Mouse (Mus musculus) stomach, embryonic 15.5 days (tissue): ENCODE data around the gene Arfgap3. TPM values are rescaled to one million over a fixed set of nuclear protein-coding genes. Genes with fewer than 3 reads are reported as not detected.
"Not testable (repeated sequence)": the region's sequence is repeated elsewhere in the genome, so short reads cannot be mapped to it uniquely, and the experiment has no call there.

Source experiments
- ATAC-seq: fragments of 200-750 bp; cut with Nextera tagmentation; 2 replicates; pipeline ENCODE4 v1.8.0; 2017; ENCODE audit warnings: low read depth, moderate number of reproducible peaks, moderate TSS enrichment; ENCODE audit not compliant: insufficient read depth, low FRiP score
- H3K27ac ChIP-seq: fragments of 300-500 bp; sonication (generic); 2 replicates; pipeline ENCODE4 v1.5.1; 2015; ENCODE audit warnings: mild to moderate bottlenecking, inconsistent platforms
- H3K27me3 ChIP-seq: fragments of 300-500 bp; sonication (generic); replicated peaks from 2 replicates; pipeline ENCODE4 v1.6.1; 2015; ENCODE audit warnings: inconsistent platforms
- H3K36me3 ChIP-seq: fragments of 300-500 bp; sonication (generic); 2 replicates; pipeline ENCODE4 v1.6.1; 2015; ENCODE audit warnings: inconsistent platforms
- H3K4me1 ChIP-seq: fragments of 300-500 bp; sonication (generic); 2 replicates; pipeline ENCODE4 v1.6.1; 2015; ENCODE audit warnings: inconsistent platforms
- H3K4me2 ChIP-seq: fragments of 300-500 bp; sonication (generic); 2 replicates; pipeline ENCODE4 v1.6.1; 2015; ENCODE audit warnings: mild to moderate bottlenecking, inconsistent platforms
- H3K4me3 ChIP-seq: fragments of 300-500 bp; sonication (generic); replicated peaks from 2 replicates; pipeline ENCODE4 v1.5.1; 2015; ENCODE audit warnings: inconsistent platforms
- H3K9ac ChIP-seq: fragments of 300-500 bp; sonication (generic); 2 replicates; pipeline ENCODE4 v1.6.1; 2015; ENCODE audit warnings: inconsistent platforms
- H3K9me3 ChIP-seq: fragments of 300-500 bp; sonication (generic); 2 replicates; pipeline ENCODE4 v1.6.1; 2016; ENCODE audit warnings: inconsistent platforms
- WGBS: fragments of 180-500 bp; shearing (Covaris S2); methylation state at CpG from one replicate; pipeline ENCODE4 v1.1.7; 2015; 5-methylcytosine and 5-hydroxymethylcytosine counted together
- polyA plus RNA-seq: library from polyadenylated mRNA; unstranded; fragments of >200 nt; fragmentation: Nextera tagmentation; extraction: Ambion mirVana; gene quantifications from 2 replicates; pipeline ENCODE4 v1.2.1, GENCODE M21; 2015

The Arfgap3 gene
- polyA plus RNA-seq, 1 experiment from 2014 or later: 63.0 TPM

DNA sequence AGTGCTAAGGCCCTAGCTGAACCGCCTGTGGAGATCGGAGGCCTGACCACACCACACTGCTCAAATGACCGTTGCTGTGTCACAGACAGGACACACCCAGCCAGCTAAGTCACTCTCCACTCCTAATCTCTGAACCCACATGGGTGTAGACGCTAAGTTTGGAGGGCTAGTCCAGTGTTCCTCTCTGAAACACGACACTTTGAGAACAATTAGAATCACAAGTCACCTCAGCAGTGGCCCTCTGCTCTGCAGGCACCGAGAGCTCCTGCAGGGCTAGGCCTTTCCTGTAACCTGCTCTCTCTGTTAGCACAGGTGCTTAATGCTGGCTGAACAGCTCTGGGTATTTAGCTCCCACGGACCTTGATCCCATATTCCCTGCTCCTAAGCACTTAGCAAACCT is 5.9 kb downstream of the Arfgap3 start:
- Histone ChIP-seq H3K27me3 (no peaks in the 10 kb centered on the region), H3K36me3 (peaks cover 7% of the 10 kb centered on the region), H3K4me2 (no peak overlapping the region), H3K9ac (no peak overlapping the region), H3K4me1 (peaks cover 34% of the 10 kb centered on the region), H3K4me3 (no peak overlapping the region), H3K27ac (peak overlapping the region; percentile 72), H3K9me3 (no peaks in the 10 kb centered on the region)
- peak; percentile 90 for ATAC-seq
- WGBS: 40% methylated on average over 7 of the region's 7 CpGs

- H3K4me2 ChIP-seq: no peak overlapping the region
- H3K4me1 ChIP-seq: 0 out of 2 replicates have a peak, but pooled peaks cover 2% of the 10 kb centered on the region
- H3K36me3 ChIP-seq: peaks cover 33% of the 10 kb centered on the region
- H3K27ac ChIP-seq: peak overlapping the region; percentile 49; the same call in 1 of the 2 replicates
- 82% methylated on average over 6 of the region's 6 CpGs for WGBS
- no peaks in the 10 kb centered on the region for H3K27me3 ChIP-seq
- peak; percentile 21; the same call in 1 of the 2 replicates for ATAC-seq
- H3K4me3 ChIP-seq: no peak overlapping the region
- H3K9ac ChIP-seq: no peak overlapping the region
- H3K9me3 ChIP-seq: no peaks in the 10 kb centered on the region
Observed at GRCm38 (mm10) chr15:83338908-83339307, 11.1 kb downstream of the Arfgap3 start.

- Histone ChIP-seq H3K27ac (peak overlapping the region; percentile 49; the same call in 1 of the 2 replicates), H3K4me3 (no peak overlapping the region), H3K36me3 (peaks cover 39% of the 10 kb centered on the region), H3K9ac (no peak overlapping the region), H3K4me2 (no peak overlapping the region), H3K4me1 (no peaks in the 10 kb centered on the region), H3K9me3 (no peaks in the 10 kb centered on the region), H3K27me3 (no peaks in the 10 kb centered on the region)
- 68% methylated on average over 8 of the region's 8 CpGs for WGBS
- ATAC-seq: peak; percentile 89
Observed at GRCm38 (mm10) chr15:83337903-83338870, 11.9 kb downstream of the Arfgap3 start.

DNA sequence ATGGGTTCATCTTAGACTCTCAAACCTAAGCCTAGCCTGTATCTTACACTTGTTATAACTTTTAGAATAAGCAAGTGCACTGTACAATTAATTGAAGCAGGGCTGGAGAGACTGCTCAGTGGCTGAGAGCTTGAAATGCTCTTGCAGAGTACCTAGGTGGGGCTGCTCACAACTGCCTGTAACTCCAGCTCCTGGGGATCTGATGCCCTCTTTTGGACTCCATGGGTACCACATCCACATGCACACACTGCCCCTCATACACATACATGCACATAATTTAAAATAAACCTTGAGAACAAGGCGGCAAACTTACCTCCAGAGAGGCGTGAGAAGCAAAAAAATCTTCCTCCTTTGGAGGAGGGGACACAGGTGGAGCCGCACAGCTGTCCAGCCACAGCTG is 17.7 kb downstream of the Arfgap3 start:
- Histone ChIP-seq H3K4me3 (no peak overlapping the region), H3K36me3 (peaks cover 67% of the 10 kb centered on the region), H3K9ac (no peak overlapping the region), H3K27ac (no peak overlapping the region), H3K27me3 (no peaks in the 10 kb centered on the region), H3K4me2 (no peak overlapping the region), H3K4me1 (no peaks in the 10 kb centered on the region), H3K9me3 (no peaks in the 10 kb centered on the region)
- no peak for ATAC-seq
- WGBS: 78% methylated on average over 3 of the region's 3 CpGs

GRCm38 (mm10) chr15:83328952-83329351 is 21.1 kb downstream of the Arfgap3 start:
- WGBS: 84% methylated on average over 5 of the region's 5 CpGs
- no peaks in the 10 kb centered on the region for H3K4me1 ChIP-seq
- H3K4me2 ChIP-seq: no peak overlapping the region
- no peaks in the 10 kb centered on the region for H3K27me3 ChIP-seq
- H3K27ac ChIP-seq: no peak overlapping the region
- no peak for ATAC-seq
- peaks cover 58% of the 10 kb centered on the region for H3K36me3 ChIP-seq
- H3K9ac ChIP-seq: no peak overlapping the region
- no peak overlapping the region for H3K4me3 ChIP-seq
- H3K9me3 ChIP-seq: no peaks in the 10 kb centered on the region

DNA sequence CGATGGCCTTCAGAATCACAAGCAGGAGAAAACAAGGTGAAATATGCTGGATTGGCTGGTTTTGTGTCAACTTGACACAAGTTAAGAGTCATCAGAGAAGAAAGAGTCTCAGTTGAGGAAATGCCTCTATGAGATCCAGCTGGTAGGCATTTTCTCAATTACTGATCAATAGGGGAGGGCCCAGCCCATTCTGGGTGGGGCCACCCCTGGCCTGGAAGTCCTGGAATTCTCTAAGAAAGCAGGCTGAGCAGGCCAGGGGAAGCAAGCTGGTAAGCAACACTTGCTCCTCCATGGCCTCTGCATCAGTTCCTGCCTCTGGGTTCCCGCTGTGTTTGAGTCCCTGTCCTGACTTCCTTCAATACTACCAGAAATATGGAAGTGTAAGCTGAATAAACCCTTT is 27.0 kb downstream of the Arfgap3 start:
- 95% methylated on average over 2 of the region's 2 CpGs for WGBS

GRCm38 (mm10) chr15:83314914-83315313 is 35.1 kb downstream of the Arfgap3 start:
- no peak overlapping the region for H3K4me3 ChIP-seq
- no peak overlapping the region for H3K9ac ChIP-seq
- H3K27me3 ChIP-seq: no peaks in the 10 kb centered on the region
- no peak overlapping the region for H3K27ac ChIP-seq
- no peak overlapping the region for H3K4me2 ChIP-seq
- peaks cover 42% of the 10 kb centered on the region for H3K36me3 ChIP-seq
- no peak for ATAC-seq
- H3K4me1 ChIP-seq: no peaks in the 10 kb centered on the region
- H3K9me3 ChIP-seq: no peaks in the 10 kb centered on the region
- WGBS: 78% methylated on average over 1 of the region's 1 CpGs

More for the DNA sequence above, 27.0 kb downstream of the Arfgap3 start:
- no peak for ATAC-seq
- no peak overlapping the region for H3K4me2 ChIP-seq
- H3K4me1 ChIP-seq: no peaks in the 10 kb centered on the region
- no peak overlapping the region for H3K9ac ChIP-seq
- no peaks in the 10 kb centered on the region for H3K27me3 ChIP-seq
- H3K36me3 ChIP-seq: peaks cover 48% of the 10 kb centered on the region
- no peak overlapping the region for H3K4me3 ChIP-seq
- no peaks in the 10 kb centered on the region for H3K9me3 ChIP-seq
- H3K27ac ChIP-seq: no peak overlapping the region

DNA sequence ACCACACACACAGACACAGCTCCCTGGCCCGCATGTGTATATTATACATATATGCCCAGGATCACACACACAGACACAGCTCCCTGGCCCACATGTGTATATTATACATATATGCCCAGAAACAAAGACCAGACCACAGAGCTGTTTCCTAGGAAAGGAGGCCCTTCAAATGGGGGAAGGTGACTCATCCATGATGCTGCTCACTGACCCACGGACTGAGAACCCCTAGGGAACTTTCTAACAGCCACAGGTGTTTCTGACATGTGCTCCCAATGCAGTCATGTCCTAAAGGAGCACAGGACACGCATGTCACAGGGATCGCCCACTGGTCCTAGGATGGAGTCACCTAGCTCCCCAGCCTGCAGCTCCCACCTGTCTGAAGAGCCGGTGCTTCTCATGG is 40.2 kb downstream of the Arfgap3 start:
- no peak overlapping the region for H3K4me2 ChIP-seq
- H3K27ac ChIP-seq: no peak overlapping the region
- H3K36me3 ChIP-seq: peaks cover 47% of the 10 kb centered on the region
- H3K4me3 ChIP-seq: no peak overlapping the region
- no peak for ATAC-seq
- no peaks in the 10 kb centered on the region for H3K27me3 ChIP-seq
- no peak overlapping the region for H3K9ac ChIP-seq
- no peaks in the 10 kb centered on the region for H3K9me3 ChIP-seq
- 89% methylated on average over 5 of the region's 5 CpGs for WGBS
- peaks cover 11% of the 10 kb centered on the region for H3K4me1 ChIP-seq

- not testable (repeated sequence) for H3K4me3 ChIP-seq, H3K9me3 ChIP-seq, H3K27ac ChIP-seq, H3K9ac ChIP-seq, H3K27me3 ChIP-seq, H3K4me2 ChIP-seq
- ATAC-seq: peak; percentile 59
- peaks cover 39% of the 10 kb centered on the region for H3K36me3 ChIP-seq
- 89% methylated on average over 1 of the region's 1 CpGs for WGBS
- peaks cover 21% of the 10 kb centered on the region for H3K4me1 ChIP-seq
Observed at GRCm38 (mm10) chr15:83308708-83309107, 41.3 kb downstream of the Arfgap3 start.

- ATAC-seq: no peak
- Histone ChIP-seq H3K4me2 (no peak overlapping the region), H3K27me3 (no peaks in the 10 kb centered on the region), H3K9ac (no peak overlapping the region), H3K9me3 (no peaks in the 10 kb centered on the region), H3K4me1 (peaks cover 24% of the 10 kb centered on the region), H3K36me3 (peaks cover 26% of the 10 kb centered on the region), H3K4me3 (no peak overlapping the region), H3K27ac (peak overlapping the region; percentile 69)
- WGBS: 87% methylated on average over 12 of the region's 12 CpGs
Observed at GRCm38 (mm10) chr15:83306181-83306580, 43.9 kb downstream of the Arfgap3 start.

DNA sequence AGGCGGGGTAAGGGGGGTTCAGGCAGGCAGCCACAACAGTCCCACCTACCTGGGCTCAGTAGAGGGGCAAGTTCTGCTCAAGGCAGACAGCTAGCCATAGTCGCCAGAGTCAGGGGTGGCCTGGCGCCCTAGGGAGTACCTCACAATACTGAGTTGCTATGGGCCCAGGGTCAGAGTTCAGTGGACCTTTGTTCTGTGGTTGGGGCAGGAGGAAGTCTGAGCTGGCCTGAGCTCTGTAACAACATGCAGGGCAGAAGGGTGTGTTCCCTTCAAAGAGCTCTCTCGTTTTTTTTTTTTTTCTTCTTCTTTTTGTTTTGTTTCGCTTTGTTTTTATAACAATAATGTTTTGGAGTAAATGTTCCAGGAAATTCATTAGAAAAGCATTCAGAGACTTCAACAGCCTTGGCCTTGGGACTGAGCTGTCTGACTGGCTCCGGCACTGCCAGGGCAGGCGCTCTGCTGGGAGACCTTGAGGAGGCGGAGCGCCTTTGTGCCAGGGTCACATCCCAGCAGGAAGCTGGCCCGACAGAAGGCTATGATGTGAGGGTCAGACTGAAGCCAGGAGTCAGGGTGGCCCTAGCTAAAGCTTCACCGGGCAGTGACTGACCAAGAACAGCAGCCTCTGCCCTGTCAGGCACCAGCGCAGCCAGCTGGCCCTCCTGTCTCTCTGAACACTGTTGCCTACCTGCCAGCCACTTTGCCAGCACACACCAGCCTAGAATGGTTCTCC is 44.7 kb downstream of the Arfgap3 start:
- 0 out of 2 replicates have a peak, but pooled peaks have one; percentile 48 for ATAC-seq
- H3K27ac ChIP-seq: peak overlapping the region; percentile 69
- H3K9ac ChIP-seq: no peak overlapping the region
- no peak overlapping the region for H3K4me2 ChIP-seq
- H3K36me3 ChIP-seq: peaks cover 22% of the 10 kb centered on the region
- H3K9me3 ChIP-seq: no peaks in the 10 kb centered on the region
- peaks cover 24% of the 10 kb centered on the region for H3K4me1 ChIP-seq
- no peaks in the 10 kb centered on the region for H3K27me3 ChIP-seq
- no peak overlapping the region for H3K4me3 ChIP-seq
- WGBS: 64% methylated on average over 12 of the region's 12 CpGs

DNA sequence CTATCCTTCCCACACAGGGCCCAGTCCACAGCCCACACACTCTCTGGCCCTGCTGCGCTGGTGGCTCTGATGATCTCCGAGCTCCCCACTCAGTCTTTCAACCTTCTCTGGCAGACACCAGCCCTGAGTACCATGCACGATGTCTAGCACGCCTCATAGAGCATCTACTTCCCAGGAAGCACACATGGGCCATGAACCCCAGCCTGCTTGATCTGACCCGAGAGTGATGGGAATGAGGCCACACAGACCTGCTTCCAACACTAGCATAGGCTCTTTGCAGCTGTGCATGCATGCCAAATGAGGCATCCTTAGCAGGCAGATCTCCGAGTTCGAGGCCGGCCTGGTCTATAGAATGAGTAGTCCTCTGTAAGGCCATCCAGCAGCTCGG is 45.2 kb downstream of the Arfgap3 start:
- Histone ChIP-seq H3K27me3 (no peaks in the 10 kb centered on the region), H3K4me2 (no peak overlapping the region), H3K9ac (no peak overlapping the region), H3K27ac (peak overlapping the region; percentile 69), H3K4me1 (peaks cover 24% of the 10 kb centered on the region), H3K9me3 (no peaks in the 10 kb centered on the region), H3K4me3 (no peak overlapping the region), H3K36me3 (peaks cover 16% of the 10 kb centered on the region)
- no peak for ATAC-seq
- 88% methylated on average over 9 of the region's 9 CpGs for WGBS
